7 mouse cellular contexts compared by ENCODE assay signal in the genomic region with DNA sequence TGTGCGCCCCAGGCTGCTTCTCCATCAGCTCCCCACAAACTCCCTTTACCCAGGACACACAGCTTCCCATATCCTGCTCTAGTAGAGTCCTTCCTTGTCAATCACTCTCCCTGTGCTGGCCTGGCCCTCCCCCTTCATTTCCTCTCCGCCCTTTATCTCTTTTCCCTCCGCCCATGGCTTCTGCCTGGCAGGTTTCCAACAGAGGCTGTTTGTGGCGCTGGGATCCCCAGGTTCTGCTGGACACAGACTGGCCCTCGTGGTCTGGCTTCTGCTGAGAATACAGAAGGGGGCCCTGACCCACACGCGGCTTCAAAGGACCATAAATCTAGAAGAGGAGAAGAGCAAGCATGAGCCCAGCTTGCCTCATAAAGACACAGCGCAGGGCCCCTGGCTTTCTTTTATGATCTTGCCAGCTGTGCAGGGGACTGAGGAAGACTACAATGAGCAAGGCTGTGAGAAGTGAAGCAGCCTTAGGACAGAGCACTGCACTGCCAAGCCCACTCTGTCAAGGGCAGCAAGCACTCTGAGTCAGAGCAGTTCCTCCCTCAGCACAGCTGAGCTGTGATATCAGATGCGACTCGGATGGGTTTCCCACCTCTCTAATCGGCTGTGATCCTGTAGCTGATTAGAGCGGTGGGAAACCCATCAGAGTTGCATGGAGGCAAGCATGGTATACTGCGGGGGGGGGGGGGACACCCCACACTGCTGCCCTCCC. TPM values are rescaled to one million over a fixed set of nuclear protein-coding genes. Genes with fewer than 3 reads are reported as not detected.
A peak's percentile ranks its signal among the peaks of the same experiment; 100 is the strongest.
DNase-seq lines count a peak whose midpoint lies in the region; ATAC-seq and TF ChIP-seq lines count a peak whose summit lies in the region.

No protein-coding gene starts in this region.

- no peak overlapping the region for H3K4me2 ChIP-seq in forebrain, embryonic 16.5 days (ENCODE audit: low read length)
- H3K4me2 ChIP-seq in hindbrain, embryonic 14.5 days (replicated peaks), result 0 out of 2 replicates have a peak overlapping the region, but pooled peaks have one; percentile 0
- H3K4me2 ChIP-seq in midbrain, embryonic 16.5 days (ENCODE audit: low read length), result 0 out of 2 replicates have a peak overlapping the region, but pooled peaks have one; percentile 6

- H3K9ac ChIP-seq in forebrain, embryonic 16.5 days (replicated peaks; ENCODE audit: low read depth, low read length), result 0 out of 2 replicates have a peak overlapping the region, but pooled peaks have one; percentile 19
- H3K9ac ChIP-seq in hindbrain, embryonic 14.5 days, result 0 out of 2 replicates have a peak overlapping the region, but pooled peaks have one; percentile 26
- H3K9ac ChIP-seq in liver, adult 2 months (ENCODE audit: low read depth, low read length), result 0 out of 2 replicates have a peak overlapping the region, but pooled peaks have one; percentile 14
- 0 out of 2 replicates have a peak overlapping the region, but pooled peaks have one; percentile 32 for H3K9ac ChIP-seq in midbrain, embryonic 16.5 days (ENCODE audit: low read depth, low read length)

- H3K4me1 ChIP-seq in forebrain, embryonic 16.5 days (replicated peaks; ENCODE audit: control insufficient read depth, insufficient read depth, low read length), result peaks cover 11% of the 10 kb centered on the region
- H3K4me1 ChIP-seq in hindbrain, embryonic 14.5 days (replicated peaks; ENCODE audit: control insufficient read depth, insufficient read depth, low read length), result peaks cover 13% of the 10 kb centered on the region
- peaks cover 4% of the 10 kb centered on the region; the same call in 1 of the 2 replicates for H3K4me1 ChIP-seq in liver, adult 2 months (ENCODE audit: control insufficient read depth, insufficient read depth, low read length)
- H3K4me1 ChIP-seq in midbrain, embryonic 16.5 days (ENCODE audit: control insufficient read depth, insufficient read depth, low read length), result peaks cover 8% of the 10 kb centered on the region

- H3K9me3 ChIP-seq in forebrain, embryonic 16.5 days (ENCODE audit: control insufficient read depth, low read length), result no peaks in the 10 kb centered on the region
- no peaks in the 10 kb centered on the region for H3K9me3 ChIP-seq in hindbrain, embryonic 14.5 days (ENCODE audit: control insufficient read depth, low read length)
- H3K9me3 ChIP-seq in midbrain, embryonic 16.5 days (replicated peaks; ENCODE audit: control insufficient read depth, low read length, poor library complexity, severe bottlenecking), result no peaks in the 10 kb centered on the region

- TF ChIP-seq CTCF in liver, adult 2 months (IDR thresholded peaks at IDR 0.05; ENCODE audit: low read depth, low read length), result no peak

- H3K27me3 ChIP-seq in forebrain, embryonic 16.5 days (replicated peaks; ENCODE audit: control insufficient read depth, insufficient read depth, low read length), result no peaks in the 10 kb centered on the region; the same call in 1 of the 2 replicates
- H3K27me3 ChIP-seq in hindbrain, embryonic 14.5 days (ENCODE audit: control insufficient read depth, insufficient read depth, low read length), result peaks cover 2% of the 10 kb centered on the region; the same call in 1 of the 2 replicates
- no peaks in the 10 kb centered on the region for H3K27me3 ChIP-seq in liver, adult 2 months (ENCODE audit: control insufficient read depth, insufficient read depth, low read length)
- H3K27me3 ChIP-seq in midbrain, embryonic 16.5 days (ENCODE audit: control insufficient read depth, insufficient read depth, low read depth, low read length), result no peaks in the 10 kb centered on the region

- no peak overlapping the region for H3K4me3 ChIP-seq in forebrain, embryonic 16.5 days (replicated peaks; ENCODE audit: low read length)
- H3K4me3 ChIP-seq in hindbrain, embryonic 14.5 days (replicated peaks; ENCODE audit: low read length), result no peak overlapping the region
- no peak overlapping the region for H3K4me3 ChIP-seq in liver, adult 2 months (ENCODE audit: insufficient read depth, low read depth, low read length)
- no peak overlapping the region for H3K4me3 ChIP-seq in midbrain, embryonic 16.5 days (ENCODE audit: low read depth, low read length)

- WGBS in forebrain, embryonic 16.5 days, result 30% methylated on average over 13 of the region's 13 CpGs
- WGBS in hindbrain, embryonic 14.5 days, result 29% methylated on average over 13 of the region's 13 CpGs
- WGBS in liver, adult 2 months, result 31% methylated on average over 13 of the region's 13 CpGs
- whole genome bisulfite sequencing in midbrain, embryonic 16.5 days, result 15% methylated on average over 13 of the region's 13 CpGs

- 0 out of 2 replicates have a peak, but pooled peaks have one; percentile 26 for ATAC-seq in forebrain, embryonic 16.5 days
- ATAC-seq in hindbrain, embryonic 14.5 days (ENCODE audit: low FRiP score), result peak; percentile 41; the same call in 1 of the 2 replicates
- 0 out of 2 replicates have a peak, but pooled peaks have one; percentile 26 for ATAC-seq in midbrain, embryonic 16.5 days
- no peak for ATAC-seq in CD4-positive, CD25-positive, alpha-beta regulatory T cell, adult 4 months

- no peaks in the 10 kb centered on the region for H3K36me3 ChIP-seq in forebrain, embryonic 16.5 days (ENCODE audit: control insufficient read depth, insufficient read depth)
- H3K36me3 ChIP-seq in hindbrain, embryonic 14.5 days (replicated peaks; ENCODE audit: control insufficient read depth, insufficient read depth), result peaks cover 16% of the 10 kb centered on the region
- no peaks in the 10 kb centered on the region for H3K36me3 ChIP-seq in liver, adult 2 months (ENCODE audit: control insufficient read depth, insufficient read depth, low read length)
- peaks cover 3% of the 10 kb centered on the region for H3K36me3 ChIP-seq in midbrain, embryonic 16.5 days (ENCODE audit: control insufficient read depth, insufficient read depth, low read length)

- peak; percentile 84 for DNase-seq in MEL-GATA-1-ER (ENCODE audit: extremely low read depth, low read depth)
- DNase-seq in adrenal gland, adult 8-10 months, result peak; percentile 74
- peak; percentile 64 for DNase-seq in hindbrain, embryonic 14.5 days (ENCODE audit: low spot score)
- DNase-seq in liver, adult 2 months (ENCODE audit: extremely low read depth, low read depth, low spot score), result peak; percentile 43

- no peak for TF ChIP-seq POLR2A in liver, adult 2 months (IDR thresholded peaks at IDR 0.05; ENCODE audit: extremely low read depth, insufficient read depth, low read length)

- H3K27ac ChIP-seq in forebrain, embryonic 16.5 days (ENCODE audit: low read length), result no peak overlapping the region
- 0 out of 2 replicates have a peak overlapping the region, but pooled peaks have one; percentile 0 for H3K27ac ChIP-seq in hindbrain, embryonic 14.5 days
- H3K27ac ChIP-seq in liver, adult 2 months (replicated peaks; ENCODE audit: insufficient read depth, low read depth, low read length), result peak overlapping the region; percentile 18; the same call in 1 of the 2 replicates
- peak overlapping the region; percentile 5; the same call in 1 of the 2 replicates for H3K27ac ChIP-seq in midbrain, embryonic 16.5 days (ENCODE audit: low read length)

- H3K79me2 ChIP-seq in liver, adult 2 months (ENCODE audit: control insufficient read depth, insufficient read depth, low read length), result 0 out of 2 replicates have a peak, but pooled peaks cover under 1% of the 10 kb centered on the region

RNA-seq across cellular contexts. Expression of gene Gm14137, which starts 1.3 kb away (rescaled TPM):
- under 1 TPM; 0.09 to 0.28 (median 0.24) TPM for total RNA-seq in adrenal gland, adult 8-10 months (2022)
- 1.1 and 1.3 TPM in 2 replicates for polyA plus RNA-seq in forebrain, embryonic 16.5 days (2015; fragmentation: Nextera tagmentation; extraction: Ambion mirVana)
- polyA plus RNA-seq in hindbrain, embryonic 14.5 days (2014; fragmentation: Nextera tagmentation; extraction: Ambion mirVana), result 0.40 and 0.66 TPM in 2 replicates
- total RNA-seq in liver, adult 2 months (2014; rRNA removed), result not detected in 2 replicates
- polyA plus RNA-seq in liver, adult 2 months (2012; rRNA removed), result not detected in 2 replicates
- polyA plus RNA-seq in midbrain, embryonic 16.5 days (2015; fragmentation: Nextera tagmentation; extraction: Ambion mirVana), result 1.2 and 1.5 TPM in 2 replicates
- under 1 TPM; 0.38 to 0.57 TPM for polyA plus RNA-seq in CD4-positive, CD25-positive, alpha-beta regulatory T cell, adult 4 months (2017; shearing (Covaris generic))

RNA-seq across cellular contexts. Expression of gene Gchfr, which starts 5.4 kb away (rescaled TPM):
- 10 to 100 TPM in 2 of 4 experiments, 1 to 10 TPM in 2; 9.3 to 13.7 (median 10.9) TPM for total RNA-seq in adrenal gland, adult 8-10 months (2022)
- 0.47 and 0.55 TPM in 2 replicates for polyA plus RNA-seq in forebrain, embryonic 16.5 days (2015; fragmentation: Nextera tagmentation; extraction: Ambion mirVana)
- polyA plus RNA-seq in hindbrain, embryonic 14.5 days (2014; fragmentation: Nextera tagmentation; extraction: Ambion mirVana), result 14.3 and 15.1 TPM in 2 replicates
- 275 and 332 TPM in 2 replicates for total RNA-seq in liver, adult 2 months (2014; rRNA removed)
- polyA plus RNA-seq in liver, adult 2 months (2012; rRNA removed), result 597 and 710 TPM in 2 replicates
- 7.3 and 9.4 TPM in 2 replicates for polyA plus RNA-seq in midbrain, embryonic 16.5 days (2015; fragmentation: Nextera tagmentation; extraction: Ambion mirVana)
- not detected for polyA plus RNA-seq in CD4-positive, CD25-positive, alpha-beta regulatory T cell, adult 4 months (2017; shearing (Covaris generic))

RNA-seq across cellular contexts. Expression of gene Rmdn3, which starts 16.2 kb away (rescaled TPM):
- total RNA-seq in adrenal gland, adult 8-10 months (2022), result 10 to 100 TPM; 47.8 to 60.9 (median 54.4) TPM
- polyA plus RNA-seq in forebrain, embryonic 16.5 days (2015; fragmentation: Nextera tagmentation; extraction: Ambion mirVana), result 59.6 and 65.3 TPM in 2 replicates
- polyA plus RNA-seq in hindbrain, embryonic 14.5 days (2014; fragmentation: Nextera tagmentation; extraction: Ambion mirVana), result 39.1 and 42.5 TPM in 2 replicates
- 47.7 and 63.6 TPM in 2 replicates for total RNA-seq in liver, adult 2 months (2014; rRNA removed)
- polyA plus RNA-seq in liver, adult 2 months (2012; rRNA removed), result 26.4 and 34.9 TPM in 2 replicates
- polyA plus RNA-seq in midbrain, embryonic 16.5 days (2015; fragmentation: Nextera tagmentation; extraction: Ambion mirVana), result 52.4 and 52.9 TPM in 2 replicates
- polyA plus RNA-seq in CD4-positive, CD25-positive, alpha-beta regulatory T cell, adult 4 months (2017; shearing (Covaris generic)), result 10 to 100 TPM; 15.9 to 20.8 TPM

RNA-seq across cellular contexts. Expression of gene Zfyve19, which starts 35.4 kb away (rescaled TPM):
- total RNA-seq in adrenal gland, adult 8-10 months (2022), result 10 to 100 TPM; 26.6 to 52.4 (median 38.3) TPM
- polyA plus RNA-seq in forebrain, embryonic 16.5 days (2015; fragmentation: Nextera tagmentation; extraction: Ambion mirVana), result 66.2 and 66.9 TPM in 2 replicates
- 51.7 and 61.7 TPM in 2 replicates for polyA plus RNA-seq in hindbrain, embryonic 14.5 days (2014; fragmentation: Nextera tagmentation; extraction: Ambion mirVana)
- 15.9 and 20.5 TPM in 2 replicates for total RNA-seq in liver, adult 2 months (2014; rRNA removed)
- polyA plus RNA-seq in liver, adult 2 months (2012; rRNA removed), result 27.2 and 28.8 TPM in 2 replicates
- polyA plus RNA-seq in midbrain, embryonic 16.5 days (2015; fragmentation: Nextera tagmentation; extraction: Ambion mirVana), result 62.4 and 62.6 TPM in 2 replicates
- polyA plus RNA-seq in CD4-positive, CD25-positive, alpha-beta regulatory T cell, adult 4 months (2017; shearing (Covaris generic)), result 10 to 100 TPM; 54.5 to 71.7 TPM

RNA-seq across cellular contexts. Expression of gene Dnajc17, which starts 35.6 kb away (rescaled TPM):
- 10 to 100 TPM; 16.5 to 24.6 (median 20.8) TPM for total RNA-seq in adrenal gland, adult 8-10 months (2022)
- 21.3 and 24.6 TPM in 2 replicates for polyA plus RNA-seq in forebrain, embryonic 16.5 days (2015; fragmentation: Nextera tagmentation; extraction: Ambion mirVana)
- 20.1 and 21.5 TPM in 2 replicates for polyA plus RNA-seq in hindbrain, embryonic 14.5 days (2014; fragmentation: Nextera tagmentation; extraction: Ambion mirVana)
- 1.8 and 3.6 TPM in 2 replicates for total RNA-seq in liver, adult 2 months (2014; rRNA removed)
- 1.5 and 2.6 TPM in 2 replicates for polyA plus RNA-seq in liver, adult 2 months (2012; rRNA removed)
- 25.9 and 28.5 TPM in 2 replicates for polyA plus RNA-seq in midbrain, embryonic 16.5 days (2015; fragmentation: Nextera tagmentation; extraction: Ambion mirVana)
- 10 to 100 TPM; 16.0 to 16.6 TPM for polyA plus RNA-seq in CD4-positive, CD25-positive, alpha-beta regulatory T cell, adult 4 months (2017; shearing (Covaris generic))

Comparison
In these comparisons a context has a peak if more than half of its experiments do, and no peak if none do; other contexts are left out.
1. RNA of gene Gchfr, which starts 5.4 kb away (polyA plus RNA-seq): 597 to 710 TPM in liver, adult 2 months; 14.3 to 15.1 TPM in hindbrain, embryonic 14.5 days, 7.3 to 9.4 TPM in midbrain, embryonic 16.5 days, not detected in CD4-positive, CD25-positive, alpha-beta regulatory T cell, adult 4 months and 0.47 to 0.55 TPM in forebrain, embryonic 16.5 days; every median in the first group is over 10 times any median in the second.
2. Peak in every context shown above with its lines, with median percentiles within 50 percentile points of each other: DNase-seq and H3K9ac ChIP-seq.